Mouse (Mus musculus): ENCODE data around the gene Nr2c2ap.
A peak's percentile ranks its signal among the peaks of the same experiment; 100 is the strongest.

Gene Nr2c2ap

DNA sequence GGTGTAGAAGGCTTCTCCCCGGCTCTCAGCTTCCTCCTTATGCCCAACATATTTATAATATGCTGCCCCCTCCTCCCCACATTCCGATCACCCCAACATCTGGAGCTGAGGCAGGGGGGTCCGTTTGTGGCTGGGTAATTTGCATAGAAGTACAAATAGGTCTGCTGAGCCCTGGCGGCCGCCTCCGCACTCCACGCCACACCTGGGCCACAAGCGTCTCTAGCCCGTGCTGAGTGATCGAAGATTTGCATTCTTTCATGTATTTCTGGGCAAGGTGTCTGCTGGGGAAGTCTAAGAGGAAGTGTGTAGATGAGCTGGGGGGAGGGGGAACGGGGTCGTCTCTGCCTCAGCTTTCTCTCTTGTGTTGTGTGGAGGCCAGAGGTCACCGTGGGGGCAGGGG is 28.9 kb downstream of the Nr2c2ap start:
- DNase-seq (ENCODE audit: low read depth, low spot score): no peak

DNA sequence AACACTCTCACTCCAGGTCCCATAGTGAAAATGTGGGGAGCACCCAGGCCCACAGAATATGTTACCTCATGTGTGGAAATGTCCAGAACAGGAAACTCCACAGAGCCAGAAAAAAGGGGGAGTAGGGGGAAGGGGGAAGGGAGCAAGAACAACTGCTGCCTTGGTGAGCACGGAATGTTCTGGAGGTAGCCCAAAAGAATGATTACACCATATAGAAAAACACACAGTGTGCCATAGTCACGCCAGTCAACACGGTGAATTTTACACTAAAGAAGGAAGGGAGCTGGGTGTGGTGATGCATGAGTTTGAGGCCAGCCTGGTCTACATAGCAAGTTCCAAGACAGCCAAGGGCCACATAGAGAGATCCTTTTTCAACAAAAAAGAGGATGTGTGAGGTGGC is 32.2 kb downstream of the Nr2c2ap start:
- DNase-seq (ENCODE audit: low read depth, low spot score): no peak

DNA sequence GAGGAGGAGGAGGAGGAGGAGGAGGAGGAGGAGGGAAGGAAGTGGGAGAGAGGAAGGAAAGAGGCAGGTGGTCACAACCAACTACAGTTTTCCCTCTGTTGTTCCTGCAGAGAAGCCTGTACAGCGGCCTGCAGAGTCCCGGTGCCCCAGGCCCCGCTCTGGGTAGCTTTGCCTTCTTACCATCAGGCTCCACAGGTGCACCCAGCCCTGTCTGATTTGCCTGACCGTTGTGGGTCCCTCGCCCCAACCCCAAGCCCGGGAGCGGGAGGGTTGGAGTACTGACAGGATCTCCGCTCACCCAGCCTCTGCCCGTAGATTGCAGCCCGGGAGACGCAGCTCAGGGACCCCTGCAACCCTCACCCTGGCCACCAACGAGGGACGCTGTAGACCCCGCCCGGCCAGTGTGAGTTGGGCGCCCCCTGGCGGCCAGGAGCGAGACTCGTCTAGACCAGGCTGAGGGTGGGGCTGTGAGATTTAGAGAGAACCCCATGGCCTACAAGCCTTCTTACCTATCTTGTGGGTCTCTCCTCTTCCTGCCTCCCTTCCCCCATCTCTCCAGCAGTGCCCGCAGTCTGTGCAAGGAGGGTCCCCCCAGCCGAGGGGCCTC is 35.5 kb downstream of the Nr2c2ap start:
- DNase-seq (ENCODE audit: low read depth, low spot score): peak; percentile 59

DNA sequence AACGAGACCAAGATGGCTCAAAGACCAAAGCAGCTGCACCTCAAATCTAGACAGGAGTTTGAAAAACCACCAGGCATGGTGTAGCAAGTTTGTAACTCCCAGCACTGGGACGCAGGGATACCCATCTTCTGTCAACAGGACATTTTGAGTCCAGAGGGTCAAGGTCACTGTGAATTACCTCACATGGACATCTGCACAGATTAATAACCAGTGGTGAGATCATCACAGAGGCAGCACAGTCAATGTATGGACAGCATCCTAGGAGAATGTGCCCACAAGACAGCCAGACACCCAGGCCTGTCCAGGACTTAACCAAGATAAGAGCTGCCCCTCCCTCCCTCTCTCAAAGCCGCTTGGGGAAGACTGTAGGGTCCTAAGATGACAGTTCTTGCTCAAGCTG is 39.0 kb downstream of the Nr2c2ap start:
- DNase-seq (ENCODE audit: low read depth, low spot score): no peak

- DNase-seq (ENCODE audit: low read depth, low spot score): no peak
Measured at GRCm38 (mm10) chr8:70170748-70171147, 39.6 kb downstream of the Nr2c2ap start.

DNA sequence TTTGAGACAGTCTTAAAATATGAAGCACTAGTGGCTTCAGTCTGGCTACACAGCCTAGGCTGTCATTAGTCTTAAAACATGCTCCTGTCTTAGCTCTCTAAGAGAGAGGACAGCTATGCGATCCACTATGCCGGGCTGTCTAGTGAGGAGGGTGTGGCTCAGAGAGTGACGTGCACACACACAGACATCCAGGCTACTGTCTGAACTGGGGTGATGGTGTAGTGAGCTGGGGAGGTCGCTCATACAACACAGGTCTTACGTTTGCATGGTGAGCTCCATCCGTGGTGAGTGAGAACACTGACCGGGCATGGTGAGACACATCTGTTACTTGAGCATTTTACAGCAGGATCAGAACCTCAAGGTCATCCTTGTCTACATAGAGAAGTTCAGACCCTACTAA is 40.1 kb downstream of the Nr2c2ap start:
- no peak for DNase-seq (ENCODE audit: low read depth, low spot score)

DNA sequence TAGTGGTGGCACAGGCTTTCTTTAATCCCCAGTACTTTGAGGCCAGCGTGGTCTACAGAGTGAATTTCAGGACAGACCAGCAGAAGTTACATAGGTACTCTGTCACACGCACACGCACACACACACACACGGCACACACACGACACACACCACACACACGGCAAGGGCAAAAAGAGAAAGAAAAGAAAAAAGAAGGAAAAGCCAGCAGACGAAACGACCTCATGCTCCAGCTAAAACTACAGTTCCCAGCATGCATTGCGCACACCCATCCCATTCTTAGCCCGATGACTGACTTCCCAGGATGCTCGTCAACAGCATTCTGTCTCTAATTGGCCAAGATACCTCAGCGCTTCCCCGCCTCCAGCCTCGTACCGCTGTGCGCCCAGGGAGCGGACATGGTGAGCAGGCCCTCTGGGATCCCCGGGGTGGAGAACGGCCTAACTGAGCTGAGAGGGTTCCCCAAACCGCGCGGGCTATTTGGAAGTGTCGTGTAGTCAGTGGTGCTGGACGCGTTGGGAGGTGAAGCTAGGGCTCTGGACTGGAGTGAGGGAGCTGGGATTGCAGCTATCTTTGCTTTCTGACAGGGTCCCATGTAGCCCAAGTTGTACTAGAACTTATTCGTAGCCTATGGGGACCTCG is 41.0 kb downstream of the Nr2c2ap start, which contains the start of gene Tmem161a:
TSS of gene Tmem161a (plus strand) at position 314 of the 639 bp plus-strand sequence.
- DNase-seq (ENCODE audit: low read depth, low spot score): peak; percentile 88

- DNase-seq (ENCODE audit: low read depth, low spot score): no peak
Measured at GRCm38 (mm10) chr8:70173320-70173719, 42.2 kb downstream of the Nr2c2ap start.

DNA sequence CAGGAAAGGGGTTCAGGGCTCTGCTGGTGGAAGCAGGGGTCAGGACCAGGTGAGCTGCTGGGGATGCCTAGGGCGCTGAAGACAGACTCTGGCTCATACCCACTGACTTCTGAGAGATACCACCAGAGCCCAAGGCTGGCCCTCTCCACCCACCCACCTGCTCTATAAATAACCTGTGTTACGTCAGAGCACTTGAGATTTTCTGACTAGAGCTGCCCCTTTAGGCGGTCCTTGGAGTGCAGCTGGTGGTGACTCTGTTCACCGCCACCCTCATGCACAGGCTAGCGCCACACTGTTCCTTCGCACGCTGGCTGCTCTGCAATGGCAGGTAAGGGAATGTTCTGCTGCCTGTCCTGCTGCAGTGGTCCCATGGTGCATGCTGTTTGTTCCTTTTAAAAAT is 42.9 kb downstream of the Nr2c2ap start:
- no peak for DNase-seq (ENCODE audit: low read depth, low spot score)

- DNase-seq (ENCODE audit: low read depth, low spot score): no peak
Measured at GRCm38 (mm10) chr8:70178231-70178630, 47.1 kb downstream of the Nr2c2ap start.

DNA sequence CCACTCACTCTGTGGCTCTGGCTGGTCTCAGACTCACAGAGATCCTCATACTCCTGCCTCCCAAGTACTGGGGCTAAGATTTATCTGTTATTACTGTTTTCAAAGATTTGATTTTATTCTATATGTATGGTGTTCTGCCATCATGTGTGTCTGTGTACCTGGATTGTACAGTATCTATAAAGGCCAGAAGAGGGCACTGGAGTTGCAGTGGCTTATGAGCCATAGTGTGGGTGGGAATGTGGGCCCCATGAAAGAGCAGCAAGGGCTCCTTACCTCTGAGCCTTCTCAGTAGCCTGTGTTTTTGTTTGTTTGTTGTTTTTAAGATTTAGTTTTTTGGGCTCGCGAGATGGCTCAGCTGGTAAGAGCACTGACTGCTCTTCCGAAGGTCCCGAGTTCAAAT is 47.9 kb downstream of the Nr2c2ap start:
- DNase-seq (ENCODE audit: low read depth, low spot score): no peak

DNA sequence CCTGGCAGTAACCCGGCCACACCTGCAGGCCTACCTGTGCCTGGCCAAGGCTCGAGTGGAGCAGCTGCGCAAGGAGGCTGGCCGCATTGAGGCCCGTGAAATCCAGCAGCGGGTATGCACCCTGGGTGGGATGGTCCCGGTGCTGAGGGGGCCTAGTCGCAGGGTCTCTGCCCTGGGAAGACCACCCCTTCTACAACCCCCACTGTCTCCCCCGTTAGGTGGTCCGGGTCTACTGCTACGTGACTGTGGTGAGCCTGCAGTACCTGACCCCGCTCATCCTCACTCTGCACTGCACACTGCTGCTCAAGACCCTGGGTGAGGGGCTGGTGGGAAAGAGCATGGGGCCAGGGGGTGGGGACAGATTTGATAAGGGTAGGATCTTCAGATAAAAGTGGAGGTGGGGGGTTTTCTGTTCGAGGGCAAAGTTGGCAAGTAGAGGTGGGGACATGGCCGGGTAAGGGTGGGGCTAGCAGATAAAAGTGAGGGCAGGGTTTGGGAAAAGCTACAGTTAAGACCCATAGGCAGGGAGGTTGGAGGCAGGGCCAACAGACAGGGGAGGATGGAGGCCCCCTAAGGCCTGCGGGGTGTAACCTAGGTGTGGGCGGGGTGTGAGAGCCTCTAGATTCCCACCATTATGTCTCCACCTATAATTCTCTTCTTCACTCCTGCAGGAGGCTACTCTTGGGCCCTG is 50.2 kb downstream of the Nr2c2ap start:
- DNase-seq (ENCODE audit: low read depth, low spot score): no peak

GRCm38 (mm10) chr8:70181903-70182252 is 50.7 kb downstream of the Nr2c2ap start:
- no peak for DNase-seq (ENCODE audit: low read depth, low spot score)

DNA sequence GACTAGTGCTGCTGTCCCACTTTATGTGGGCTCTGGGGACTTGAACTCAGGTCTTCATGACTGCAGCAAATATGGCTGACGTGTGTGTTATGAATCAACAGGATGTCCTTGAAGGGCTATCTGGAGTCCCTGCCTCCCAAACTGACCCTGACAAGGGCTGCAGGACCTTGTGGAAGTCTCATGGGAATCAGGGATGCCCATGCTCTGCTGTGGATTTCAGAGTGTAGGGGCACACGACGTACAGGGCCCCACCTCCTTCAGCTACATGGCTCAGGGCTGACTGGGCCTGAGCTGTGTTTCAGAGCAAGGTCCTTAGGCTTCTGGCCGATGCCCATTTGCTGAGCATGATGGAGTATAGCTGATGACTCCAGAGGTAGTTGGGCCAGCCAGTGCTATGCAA is 52.1 kb downstream of the Nr2c2ap start:
- no peak for DNase-seq (ENCODE audit: low read depth, low spot score)
